Mouse (Mus musculus): ENCODE measurements at regions not wholly inside any gene's neighbourhood (a gene's known extent, or its start where the extent isn't known, plus 50 kb on each side); places are given as distances from the start of the nearest gene placed in this dataset.

DNA sequence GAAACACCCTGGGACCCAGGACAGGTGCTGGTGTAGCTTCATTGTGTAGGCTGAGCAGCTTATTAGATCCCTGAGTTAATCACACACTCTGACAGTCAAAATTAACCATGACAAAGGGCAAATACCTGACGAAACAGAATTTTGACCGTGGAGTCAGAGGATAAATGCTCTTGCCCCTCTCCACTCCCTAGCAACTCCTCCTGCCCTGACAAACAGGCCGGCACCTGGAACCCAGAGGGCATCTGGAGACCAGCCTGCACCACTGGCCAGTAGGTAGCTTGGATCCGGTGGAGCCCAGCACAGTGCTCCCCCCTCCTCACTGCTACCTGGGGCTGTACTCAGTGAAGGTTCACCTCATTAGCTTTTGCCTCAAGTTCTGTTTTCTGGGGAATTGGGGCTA lies 174.5 kb downstream of the Snx10 start:
- DNase-seq (ENCODE audit: inconsistent age in 2 of 2, low spot score in 1 of 2) = no peak

DNA sequence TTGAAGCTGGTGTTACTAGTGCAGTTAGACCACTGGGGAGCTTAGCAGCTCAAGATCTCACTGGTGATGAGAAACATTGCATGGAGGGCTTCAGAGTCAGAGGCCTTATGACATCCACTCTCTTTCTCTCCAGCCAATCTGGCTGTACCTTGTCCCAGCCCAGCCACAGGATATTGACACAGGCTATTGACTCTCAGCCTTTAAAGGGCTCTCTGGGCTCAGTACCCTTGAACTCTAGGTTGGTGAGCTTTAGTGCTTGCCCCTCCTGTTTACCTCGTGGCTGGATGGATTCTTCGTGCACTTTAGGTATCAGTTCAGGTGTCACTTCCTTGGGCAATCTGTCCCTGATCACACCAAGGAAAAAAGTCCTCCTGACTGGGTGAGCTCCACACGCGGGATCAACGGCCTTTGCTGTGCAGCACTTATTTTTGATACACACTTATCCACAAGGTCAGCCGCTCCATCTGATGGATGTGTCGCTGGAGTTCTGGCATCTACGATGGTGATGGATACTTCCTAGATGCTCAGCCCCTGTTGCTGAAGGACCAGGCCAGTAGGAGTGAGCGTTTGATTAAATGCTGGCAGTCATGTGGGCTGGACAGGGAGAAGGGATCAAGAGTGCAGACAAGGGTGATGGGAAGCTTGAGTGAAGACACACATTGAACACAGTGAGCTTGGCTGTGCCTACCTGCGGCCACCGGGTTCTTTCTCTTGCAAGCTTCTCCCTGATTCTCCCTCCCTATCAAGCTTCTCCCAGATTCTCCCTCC lies 177.7 kb downstream of the Snx10 start:
- DNase-seq (ENCODE audit: inconsistent age in 2 of 2, low spot score in 1 of 2) = no peak

DNA sequence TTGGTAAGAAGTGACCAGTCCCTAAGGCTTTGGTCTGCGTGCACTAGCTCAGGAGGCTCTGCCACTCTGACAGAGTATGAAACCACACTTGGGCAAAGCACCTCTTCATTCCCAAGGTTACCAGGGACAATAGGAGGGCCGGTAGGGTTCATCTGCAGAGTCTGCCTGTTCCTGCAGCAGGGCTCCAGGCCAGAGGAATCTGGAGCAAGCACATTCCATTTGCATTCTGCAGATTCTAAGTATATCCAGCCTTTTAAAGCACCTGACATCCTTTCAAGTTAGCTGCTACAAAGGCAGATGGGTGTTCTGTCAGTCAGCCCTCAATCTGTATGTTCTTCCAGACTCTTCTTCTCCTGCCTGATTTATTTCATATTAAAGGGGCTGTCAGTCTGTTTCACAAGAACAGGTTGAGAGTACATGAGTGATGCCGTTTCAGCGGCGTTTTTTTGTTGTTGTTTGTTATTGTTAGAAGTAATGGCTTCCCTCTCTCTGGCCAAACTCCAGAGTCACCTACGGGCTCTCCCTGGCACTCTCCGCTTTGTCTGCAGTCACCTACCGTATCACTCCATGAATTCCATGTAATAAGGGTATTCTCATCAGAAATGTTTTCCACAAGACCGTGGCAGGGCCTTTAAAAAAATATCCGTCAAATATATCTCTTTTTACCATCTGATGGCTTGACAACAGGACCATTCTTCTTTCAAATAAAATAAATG lies 178.9 kb downstream of the Snx10 start:
- no peak for DNase-seq (ENCODE audit: inconsistent age in 2 of 2, low spot score in 1 of 2)

DNA sequence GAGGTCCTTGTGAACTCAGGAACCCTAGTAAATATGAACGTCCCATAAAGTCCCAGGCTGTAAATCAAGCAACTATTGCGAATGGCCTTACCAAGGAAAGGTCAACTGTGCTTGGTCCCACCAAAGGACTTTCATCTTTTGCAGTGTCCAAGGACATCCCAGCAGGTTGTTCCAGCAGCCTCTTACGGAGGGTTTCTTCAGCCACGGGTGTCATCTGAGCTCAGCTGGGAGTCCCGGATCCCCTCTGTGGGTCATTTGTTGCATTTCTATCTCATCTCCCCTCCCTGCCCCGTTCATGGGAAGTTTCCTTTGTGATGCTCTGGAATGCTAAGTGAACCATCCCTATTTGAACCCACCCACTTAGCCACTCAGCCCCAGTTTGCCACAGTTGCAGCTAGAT lies 184.3 kb downstream of the Snx10 start:
- DNase-seq (ENCODE audit: inconsistent age in 2 of 2, low spot score in 1 of 2) = peak; percentile 71 to 89

DNA sequence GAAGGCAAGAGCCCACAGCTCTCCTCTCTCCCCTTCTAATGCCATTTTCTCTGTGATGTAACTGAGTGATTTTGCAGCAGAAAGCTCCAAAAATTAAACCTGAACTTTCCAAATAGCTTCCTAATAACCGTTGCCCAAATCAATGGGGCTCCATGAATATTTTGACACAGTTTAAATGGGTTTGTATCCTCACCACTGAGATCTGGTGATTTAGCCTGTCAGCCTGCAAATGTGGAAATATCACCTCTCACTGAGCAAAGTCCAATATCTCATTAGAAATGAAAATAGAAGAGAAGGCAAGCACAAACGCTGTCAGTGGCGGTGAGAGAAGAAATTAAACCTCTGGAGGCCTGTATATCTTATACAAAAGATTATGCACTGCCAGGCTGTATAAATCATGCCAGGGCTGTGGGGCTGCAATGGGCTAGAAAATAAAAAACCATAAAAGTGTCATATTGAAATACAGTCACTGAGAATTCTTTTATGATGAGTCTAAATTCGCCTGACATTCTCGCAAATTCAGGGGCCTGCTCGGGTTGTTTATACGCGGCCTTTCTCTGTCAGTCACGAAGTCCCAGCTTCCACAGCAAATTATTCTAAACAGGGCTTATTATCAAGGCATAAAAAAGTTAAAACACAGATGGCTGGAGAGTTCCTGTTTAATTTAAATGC lies 185.1 kb downstream of the Snx10 start:
- DNase-seq (ENCODE audit: inconsistent age in 2 of 2, low spot score in 1 of 2) = peak; percentile 39 to 77

DNA sequence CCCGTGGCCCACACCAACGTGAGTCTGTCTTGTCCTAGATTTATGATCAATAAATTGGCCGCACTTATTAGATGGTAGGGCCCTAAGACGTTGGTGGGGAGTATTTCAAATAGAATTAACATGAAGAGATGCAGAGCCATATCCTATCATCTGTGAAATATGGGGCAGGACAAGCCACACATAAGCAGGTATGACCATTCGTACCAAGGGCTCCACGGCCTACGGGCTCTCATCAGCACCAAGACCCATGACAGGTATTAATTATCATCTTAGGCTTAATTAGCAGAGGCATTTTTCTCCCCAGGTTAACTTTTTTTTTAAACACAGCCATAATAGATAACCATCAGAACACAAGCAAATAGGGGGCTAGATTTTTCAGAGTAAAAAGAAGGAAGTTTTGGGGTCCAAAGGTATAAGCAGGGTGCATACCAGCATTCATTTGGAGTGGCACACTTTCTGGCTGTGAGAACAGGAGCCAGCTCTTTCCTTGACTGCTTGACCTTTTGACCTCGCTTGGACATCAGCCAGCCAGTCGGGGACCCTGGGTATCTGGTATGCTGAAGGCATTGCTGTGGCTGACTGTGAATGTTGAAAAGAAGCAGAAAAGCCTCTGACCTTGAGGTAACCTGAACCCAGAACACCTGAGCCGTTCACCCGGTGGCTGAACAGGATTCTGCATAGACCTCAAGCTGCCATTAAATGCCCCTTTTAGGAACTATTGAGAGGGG lies 185.8 kb downstream of the Snx10 start:
- peak; percentile 57 to 83 for DNase-seq (ENCODE audit: inconsistent age in 2 of 2, low spot score in 1 of 2)

DNA sequence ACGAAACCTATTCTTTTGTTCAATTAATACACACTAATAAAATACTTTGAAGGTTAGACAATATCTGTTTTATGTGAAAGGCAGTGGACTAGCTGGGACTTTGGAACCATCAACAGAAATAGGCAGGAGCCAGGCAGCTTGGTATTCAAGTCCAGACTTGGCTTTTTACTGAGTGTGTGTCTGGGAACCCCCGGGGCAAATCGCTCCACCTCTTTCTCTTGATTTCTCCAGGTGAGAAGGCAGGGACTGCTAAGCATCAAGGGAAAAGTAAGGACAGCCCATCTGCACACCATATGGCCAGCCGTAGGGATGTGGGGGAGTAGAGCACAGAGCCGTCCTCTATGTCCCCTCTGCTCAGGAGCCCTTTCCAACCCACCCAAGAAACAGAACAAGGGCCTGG lies 186.5 kb downstream of the Snx10 start:
- peak in 1 of 2 experiments; percentile 60 for DNase-seq (ENCODE audit: inconsistent age in 2 of 2, low spot score in 1 of 2)

DNA sequence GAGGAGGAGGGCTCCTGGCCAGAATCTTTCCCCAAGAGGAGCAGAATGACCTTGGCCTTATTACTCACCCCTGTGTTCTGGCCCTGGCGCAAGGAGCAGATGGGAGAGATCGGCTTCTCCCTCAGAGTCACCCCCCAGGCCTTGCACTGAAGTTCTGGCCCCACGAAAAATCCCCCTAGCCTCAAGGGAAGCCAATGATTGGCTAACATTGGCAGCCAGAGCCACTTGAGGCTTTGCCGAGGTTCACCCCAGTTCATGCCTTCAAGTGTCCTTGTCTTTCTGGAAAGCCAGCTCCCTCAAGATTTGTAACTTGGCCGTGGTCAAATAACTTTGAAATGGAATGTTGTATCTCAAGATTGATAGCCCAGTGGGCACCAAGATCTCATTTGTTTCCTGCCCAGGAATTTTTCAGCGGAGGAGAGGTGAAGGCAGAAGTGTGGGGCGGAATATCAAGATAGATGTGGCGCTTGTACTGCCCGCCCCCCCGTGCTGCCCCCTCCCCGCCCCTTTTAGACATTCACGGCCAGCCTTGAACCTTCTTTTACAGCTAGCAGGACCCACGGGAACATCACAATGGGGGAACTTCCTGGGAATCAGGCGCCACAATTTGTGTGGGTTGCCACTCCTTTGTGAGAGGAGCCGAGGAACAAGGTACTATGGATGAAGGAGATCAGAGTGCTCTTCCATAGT lies 187.4 kb downstream of the Snx10 start:
- DNase-seq (ENCODE audit: inconsistent age in 2 of 2, low spot score in 1 of 2) = peak; percentile 80 to 89

DNA sequence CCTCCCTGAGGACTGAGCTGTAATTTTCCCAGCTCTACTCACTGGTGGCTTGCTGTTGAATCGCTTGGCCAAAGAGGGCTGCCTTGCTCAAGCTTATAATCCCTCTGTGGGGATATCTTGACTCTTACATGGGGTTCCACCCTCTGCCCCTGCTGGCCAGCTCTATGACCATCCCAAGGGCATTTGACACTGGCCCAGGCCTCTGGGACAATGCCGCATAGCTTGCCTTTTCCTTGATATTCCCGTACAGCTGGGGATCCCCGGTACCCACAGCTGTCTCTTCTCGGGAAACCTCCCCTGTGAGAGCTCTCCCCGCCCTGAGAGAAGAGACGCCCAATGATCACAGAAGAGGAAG lies 187.9 kb downstream of the Snx10 start:
- DNase-seq (ENCODE audit: inconsistent age in 2 of 2, low spot score in 1 of 2) = peak in 1 of 2 experiments; percentile 70

DNA sequence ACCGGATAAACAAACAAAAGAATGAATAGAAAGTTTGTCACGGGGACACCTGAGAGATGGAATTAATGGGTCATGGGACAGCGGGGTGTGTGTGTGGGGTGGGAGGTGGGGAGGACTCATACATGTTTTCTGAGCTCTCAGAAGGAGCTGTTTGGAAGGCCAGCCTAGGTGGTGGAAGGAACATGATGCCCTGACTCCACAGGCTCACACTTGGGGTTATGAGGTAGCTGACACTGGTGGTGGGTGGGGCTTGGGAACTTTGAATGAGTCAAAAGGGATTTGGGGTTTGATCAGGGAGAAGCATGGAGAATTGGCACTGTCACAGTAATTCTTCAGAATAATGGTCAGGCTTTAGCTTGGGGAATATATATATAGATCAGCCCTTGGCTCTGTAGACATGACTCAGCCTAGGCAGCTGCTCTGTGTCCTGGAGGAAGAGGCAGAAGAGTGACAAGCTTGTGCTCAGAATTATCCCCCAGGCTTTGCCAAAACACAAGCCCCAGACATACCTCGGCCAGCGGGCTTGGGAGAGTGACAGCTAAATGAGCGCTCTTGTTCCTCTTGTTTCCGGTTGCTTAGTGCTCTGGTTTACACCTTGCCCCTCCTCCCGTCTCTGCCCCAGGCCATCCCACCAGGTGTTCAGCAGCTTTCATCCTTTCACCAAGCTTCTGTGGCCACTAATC lies 191.6 kb downstream of the Snx10 start:
- DNase-seq (ENCODE audit: inconsistent age in 2 of 2, low spot score in 1 of 2) = no peak

DNA sequence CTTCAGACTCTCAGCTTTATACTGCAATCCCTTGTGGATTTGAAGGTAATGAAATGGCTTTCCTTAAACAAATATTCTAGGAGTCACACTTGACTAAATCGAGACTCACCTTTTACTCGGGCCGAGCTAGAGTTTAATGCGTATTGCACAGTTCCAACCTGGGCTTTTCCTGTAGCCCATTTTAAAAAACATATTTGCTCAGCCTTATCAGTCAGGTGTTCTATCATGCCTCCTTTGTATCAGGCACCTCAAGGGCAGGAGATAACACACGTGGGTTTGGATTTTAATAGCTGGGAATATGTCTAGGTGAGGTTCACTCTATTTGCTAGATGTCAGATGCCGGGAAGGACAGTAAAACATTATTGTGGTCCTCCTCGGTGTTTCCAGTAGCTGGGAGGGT lies 193.7 kb downstream of the Snx10 start:
- DNase-seq (ENCODE audit: inconsistent age in 2 of 2, low spot score in 1 of 2) = no peak

DNA sequence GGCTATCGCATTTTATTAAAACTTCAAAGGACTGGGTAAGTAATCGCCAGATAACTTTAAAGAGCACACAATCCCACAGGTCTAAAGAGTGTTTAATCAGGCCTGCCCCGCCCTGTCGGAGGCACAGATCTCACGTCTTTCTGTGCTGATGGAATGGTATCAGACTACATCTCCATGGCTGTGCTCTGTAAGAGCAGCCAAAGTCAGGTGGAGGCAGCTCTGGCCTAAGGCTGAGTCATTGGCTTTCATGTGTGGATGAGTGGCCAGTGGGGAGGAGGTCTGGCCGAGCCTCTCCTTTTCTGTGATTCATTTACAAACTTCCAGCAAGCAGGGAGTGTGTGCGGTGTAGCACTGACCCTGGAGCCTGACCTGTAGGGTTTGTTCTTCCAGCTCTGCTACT lies 197.0 kb downstream of the Snx10 start:
- peak; percentile 61 to 79 for DNase-seq (ENCODE audit: inconsistent age in 2 of 2, low spot score in 1 of 2)

DNA sequence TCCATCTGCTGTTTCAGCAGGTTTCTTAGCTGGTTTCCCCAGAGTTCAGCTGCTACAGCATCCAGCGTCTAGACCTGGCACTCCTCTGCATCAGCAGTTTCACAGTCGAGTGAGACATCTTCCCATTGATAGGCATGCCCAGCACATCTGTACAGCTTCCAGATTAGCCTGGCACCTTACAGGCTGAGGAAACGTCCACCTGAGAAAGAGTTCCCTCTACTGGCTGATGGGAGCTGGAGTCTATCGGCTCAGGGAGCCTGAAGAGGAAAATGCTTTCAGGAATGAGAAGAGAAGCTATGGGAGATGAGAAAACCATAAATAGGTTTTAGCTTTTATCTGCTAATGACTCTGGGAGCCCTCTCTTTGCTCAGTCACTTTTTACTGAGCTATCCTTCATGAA lies 199.4 kb downstream of the Snx10 start:
- DNase-seq (ENCODE audit: inconsistent age in 2 of 2, low spot score in 1 of 2) = peak; percentile 31 to 71

DNA sequence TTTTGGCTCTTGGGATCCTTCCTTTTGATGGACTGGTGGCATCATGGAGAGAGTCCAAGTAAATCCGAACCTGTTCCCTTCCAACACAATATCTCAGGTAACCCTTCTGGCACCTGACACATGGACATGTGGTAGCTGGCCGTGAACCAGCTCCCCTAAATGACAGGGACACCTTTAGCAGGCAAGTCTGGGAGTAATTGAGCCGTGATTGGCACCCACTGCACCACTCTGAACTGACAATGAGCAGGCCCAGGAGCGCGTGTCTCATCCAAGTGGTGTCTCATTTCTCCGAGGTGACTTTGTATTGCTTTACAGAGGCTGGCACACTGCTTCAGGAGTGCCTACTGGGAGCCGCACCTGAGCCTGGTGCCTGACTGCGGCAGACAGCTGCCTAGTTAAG lies 203.5 kb downstream of the Snx10 start:
- peak in 1 of 2 experiments; percentile 13 for DNase-seq (ENCODE audit: inconsistent age in 2 of 2, low spot score in 1 of 2)

DNA sequence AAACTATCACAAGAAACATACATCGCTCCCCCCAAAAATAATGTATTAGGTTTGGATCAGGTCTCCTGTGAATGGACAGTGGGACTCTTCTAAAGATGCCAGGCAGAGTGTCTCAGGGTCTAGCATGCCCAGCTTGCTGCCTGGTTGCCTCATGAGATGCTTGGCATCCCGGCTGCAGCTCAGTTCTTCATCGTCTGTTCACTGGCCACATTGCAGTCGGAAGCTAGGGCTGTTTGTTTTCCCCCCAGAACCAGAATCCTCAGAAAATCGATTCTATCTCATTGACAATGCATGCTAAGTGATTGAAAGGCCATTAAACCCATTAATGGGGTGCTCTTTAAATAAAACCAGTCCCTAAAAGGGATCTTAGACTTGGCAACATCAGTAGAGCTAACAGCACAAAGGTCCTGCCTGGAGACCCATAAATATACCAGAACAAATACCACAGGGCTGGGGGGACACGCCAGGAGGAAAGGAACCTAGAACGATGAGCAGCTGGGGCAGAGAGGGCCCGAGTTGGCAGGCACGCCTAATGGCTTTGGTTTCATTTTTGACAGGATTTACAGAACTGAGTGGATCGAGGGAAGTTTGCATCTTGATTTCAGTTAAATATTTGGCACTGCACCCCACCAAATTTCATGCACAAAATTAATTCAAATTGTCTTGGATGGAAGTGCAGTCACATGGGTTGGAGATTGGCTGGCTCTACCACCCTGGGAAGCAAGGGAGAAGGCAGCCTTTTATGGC lies 205.3 kb downstream of the Snx10 start:
- DNase-seq (ENCODE audit: inconsistent age in 2 of 2, low spot score in 1 of 2) = no peak

DNA sequence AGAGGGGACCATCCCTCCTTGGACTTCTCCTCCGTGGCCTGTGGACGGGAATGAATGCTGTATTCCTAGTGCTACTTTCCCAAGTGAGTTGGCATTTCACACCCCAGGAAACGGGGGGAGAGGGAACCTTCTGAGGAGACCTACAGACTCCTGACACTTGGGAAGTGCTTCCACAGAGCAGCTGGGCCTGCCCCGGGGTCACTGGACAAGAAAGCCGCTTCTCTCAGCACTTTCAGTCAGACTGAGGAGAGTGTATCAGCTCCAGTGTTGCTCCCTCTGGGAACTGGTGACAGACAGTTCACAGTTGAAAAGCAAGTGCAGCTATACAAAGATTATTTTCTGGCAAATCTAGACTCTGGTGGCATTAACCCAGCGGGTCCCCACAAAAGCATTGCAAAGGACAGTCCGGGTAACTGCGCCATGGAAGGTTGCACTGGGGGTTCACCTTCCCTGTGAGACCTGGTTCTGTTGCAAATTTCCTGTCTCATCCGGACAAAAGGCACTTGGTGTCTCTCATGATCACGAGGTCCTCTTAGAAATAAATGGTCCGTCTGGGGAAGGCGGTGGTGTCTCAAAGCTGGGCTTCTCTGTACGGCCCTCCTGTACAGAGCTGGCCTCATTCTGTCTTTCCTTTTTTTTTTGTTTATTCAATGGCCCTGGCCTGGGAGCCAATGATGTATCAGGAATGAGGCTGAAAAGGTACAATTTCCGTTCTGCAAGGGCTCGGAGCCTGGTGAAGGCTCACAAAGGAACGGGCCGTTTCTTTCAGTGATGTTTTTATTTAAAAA lies 207.1 kb downstream of the Snx10 start:
- DNase-seq (ENCODE audit: inconsistent age in 2 of 2, low spot score in 1 of 2) = no peak

DNA sequence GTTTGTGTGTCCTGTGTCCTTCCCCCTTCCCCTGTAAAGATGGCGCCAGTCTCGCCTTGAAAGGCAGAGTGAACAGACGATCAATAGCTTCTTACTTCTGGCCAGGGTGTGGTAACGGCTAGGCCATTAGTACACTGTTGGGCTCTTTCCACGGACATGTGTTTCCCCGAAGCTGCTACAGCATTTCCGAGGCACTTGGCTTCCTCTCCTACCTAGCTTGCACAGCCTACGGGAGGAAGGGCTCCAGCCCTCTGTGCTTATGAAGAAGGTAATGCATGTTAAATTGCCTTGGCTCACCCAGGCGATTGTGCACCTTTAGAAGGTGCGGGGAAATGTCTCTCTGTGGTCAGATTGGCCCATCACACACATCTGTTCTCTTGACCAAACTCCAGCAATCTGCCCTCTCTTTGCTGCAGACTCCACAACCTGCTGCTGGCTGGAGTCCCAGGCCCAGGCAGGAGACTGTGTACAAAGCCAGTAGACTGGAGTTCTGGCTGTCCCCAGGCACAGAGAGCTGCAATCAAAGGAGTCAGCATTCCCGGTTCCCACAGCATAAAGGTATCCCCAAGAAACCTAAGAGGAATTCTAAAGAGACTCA lies 208.7 kb downstream of the Snx10 start:
- DNase-seq (ENCODE audit: inconsistent age in 2 of 2, low spot score in 1 of 2) = peak; percentile 30 to 63

DNA sequence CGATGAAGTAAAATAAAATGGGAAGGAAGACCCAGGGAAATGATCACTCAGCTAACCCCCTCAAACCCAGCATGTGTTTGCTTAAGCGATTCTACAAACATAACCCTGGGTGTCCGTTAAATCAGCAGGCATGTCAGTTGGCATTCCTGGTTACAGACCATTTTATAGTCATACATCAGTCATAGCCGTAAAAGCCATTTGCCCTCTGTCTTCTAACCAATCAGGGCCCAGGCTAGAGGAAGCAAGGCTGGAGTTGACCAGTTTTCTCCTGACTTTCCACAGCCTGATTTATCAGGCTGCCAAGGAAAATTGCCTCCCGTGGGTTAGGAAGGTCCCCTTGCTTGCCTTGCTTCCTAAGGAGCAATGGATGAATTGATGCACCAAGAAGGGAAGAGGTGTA lies 212.3 kb downstream of the Snx10 start:
- no peak for DNase-seq (ENCODE audit: inconsistent age in 2 of 2, low spot score in 1 of 2)
